Mouse (Mus musculus): ENCODE data around the gene Serpina1d. TPM values are rescaled to one million over a fixed set of nuclear protein-coding genes. Genes with fewer than 3 reads are reported as not detected.

Serpina1d gene
- polyA plus RNA-seq (2012; rRNA removed; ENCODE audit: low replicate concordance): 2.2 TPM in 2 replicates

GRCm38 (mm10) chr12:103773246-103773851, at the start of gene Serpina1d:
Serpina1d (minus strand) TSS chr12:103773592.

Other genes starting within 250 kb of the Serpina1d start
- gene Ppp4r4, start 241.3 kb downstream of the Serpina1d start, polyA plus RNA-seq (2012; rRNA removed; ENCODE audit: low replicate concordance): 1.2 and 1.5 TPM in 2 replicates
- gene Serpina10, start 142.1 kb downstream of the Serpina1d start, polyA plus RNA-seq (2012; rRNA removed; ENCODE audit: low replicate concordance): not detected in 2 replicates
- gene Serpina6, start 116.4 kb downstream of the Serpina1d start, polyA plus RNA-seq (2012; rRNA removed; ENCODE audit: low replicate concordance): 0.18 TPM in 1 of 2 replicates, not detected in the other
- gene Serpina16, start 97.5 kb downstream of the Serpina1d start, polyA plus RNA-seq (2012; rRNA removed; ENCODE audit: low replicate concordance): 0.11 and 0.78 TPM in 2 replicates
- 0.26 and 1.5 TPM in 2 replicates for gene Serpina1f, start 78.1 kb downstream of the Serpina1d start, polyA plus RNA-seq (2012; rRNA removed; ENCODE audit: low replicate concordance)
- 3.1 and 102 TPM in 2 replicates for gene Serpina1b, start 56.8 kb upstream of the Serpina1d start, polyA plus RNA-seq (2012; rRNA removed; ENCODE audit: low replicate concordance)
- 2.2 and 41.6 TPM in 2 replicates for gene Serpina1a, start 90.0 kb upstream of the Serpina1d start, polyA plus RNA-seq (2012; rRNA removed; ENCODE audit: low replicate concordance)
- gene Serpina1c, start 131.3 kb upstream of the Serpina1d start, polyA plus RNA-seq (2012; rRNA removed; ENCODE audit: low replicate concordance): 1.8 and 16.9 TPM in 2 replicates
- 0.70 and 44.0 TPM in 2 replicates for gene Serpina1e, start 185.4 kb upstream of the Serpina1d start, polyA plus RNA-seq (2012; rRNA removed; ENCODE audit: low replicate concordance)
- 0.10 and 0.59 TPM in 2 replicates for gene Serpina11, start 216.4 kb upstream of the Serpina1d start, polyA plus RNA-seq (2012; rRNA removed; ENCODE audit: low replicate concordance)
- 0.76 TPM in 1 of 2 replicates, not detected in the other for gene Serpina9, start 240.2 kb upstream of the Serpina1d start, polyA plus RNA-seq (2012; rRNA removed; ENCODE audit: low replicate concordance)